8 mouse cellular contexts compared by ENCODE assay signal in the genomic region with DNA sequence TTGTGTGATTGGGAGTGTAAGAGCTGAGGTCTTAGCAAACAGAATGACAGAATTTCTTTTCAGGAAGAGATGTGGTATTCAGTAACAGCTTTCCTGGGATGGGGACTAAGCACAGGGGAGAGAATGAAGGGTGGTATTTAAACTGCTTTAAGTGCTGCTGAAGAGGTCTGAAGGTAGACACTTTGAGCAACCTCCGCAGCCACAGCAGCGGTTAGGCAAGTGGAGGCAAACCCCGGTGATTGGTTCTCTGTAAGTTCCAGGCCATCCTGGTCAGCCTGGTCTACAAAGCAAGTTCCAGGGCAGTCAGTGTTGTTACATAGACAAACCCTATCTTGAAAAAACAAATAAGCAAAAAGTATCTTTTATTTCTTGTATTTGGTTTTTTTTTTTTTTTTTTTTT. TPM values are rescaled to one million over a fixed set of nuclear protein-coding genes. Genes with fewer than 3 reads are reported as not detected.
A peak's percentile ranks its signal among the peaks of the same experiment; 100 is the strongest.
DNase-seq lines count a peak whose midpoint lies in the region; ATAC-seq lines count a peak whose summit lies in the region.

No protein-coding gene starts in this region.

- no peaks in the 10 kb centered on the region for H3K27me3 ChIP-seq in kidney, embryonic 14.5 days (ENCODE audit: control insufficient read depth, insufficient read depth, low read length)
- no peaks in the 10 kb centered on the region for H3K27me3 ChIP-seq in embryonic facial prominence, embryonic 10.5 days (replicated peaks; ENCODE audit: low read depth, poor library complexity, severe bottlenecking)
- H3K27me3 ChIP-seq in limb, embryonic 10.5 days (ENCODE audit: low read depth, poor library complexity, severe bottlenecking) = no peaks in the 10 kb centered on the region
- no peaks in the 10 kb centered on the region for H3K27me3 ChIP-seq in midbrain, embryonic 16.5 days (ENCODE audit: control insufficient read depth, insufficient read depth, low read depth, low read length)

- peak overlapping the region; percentile 93 for H3K4me2 ChIP-seq in kidney, embryonic 14.5 days (replicated peaks; ENCODE audit: low read depth, low read length)
- peak overlapping the region; percentile 93 for H3K4me2 ChIP-seq in midbrain, embryonic 16.5 days (ENCODE audit: low read length)

- peaks cover 50% of the 10 kb centered on the region for H3K4me1 ChIP-seq in kidney, embryonic 14.5 days (ENCODE audit: control insufficient read depth, insufficient read depth, low read length)
- peaks cover 64% of the 10 kb centered on the region for H3K4me1 ChIP-seq in embryonic facial prominence, embryonic 10.5 days
- H3K4me1 ChIP-seq in limb, embryonic 10.5 days = peaks cover 50% of the 10 kb centered on the region
- H3K4me1 ChIP-seq in midbrain, embryonic 16.5 days (ENCODE audit: control insufficient read depth, insufficient read depth, low read length) = peaks cover 19% of the 10 kb centered on the region

- no peak for DNase-seq in kidney, adult 18-20 months
- no peak for DNase-seq in embryonic facial prominence, embryonic 10.5 days (ENCODE audit: low spot score)
- no peak for DNase-seq in limb, embryonic 10.5 days (ENCODE audit: low spot score)
- DNase-seq in adrenal gland, postnatal 10 days = no peak
- DNase-seq in urinary bladder, adult 18-20 months (ENCODE audit: low spot score in 2 of 2) = no peak

- no peaks in the 10 kb centered on the region for H3K9me3 ChIP-seq in kidney, embryonic 14.5 days (ENCODE audit: control insufficient read depth, low read length)
- no peaks in the 10 kb centered on the region for H3K9me3 ChIP-seq in embryonic facial prominence, embryonic 10.5 days
- H3K9me3 ChIP-seq in limb, embryonic 10.5 days (replicated peaks) = no peaks in the 10 kb centered on the region
- H3K9me3 ChIP-seq in midbrain, embryonic 16.5 days (replicated peaks; ENCODE audit: control insufficient read depth, low read length, poor library complexity, severe bottlenecking) = no peaks in the 10 kb centered on the region

- H3K36me3 ChIP-seq in kidney, embryonic 14.5 days (ENCODE audit: control insufficient read depth, insufficient read depth, low read length) = peaks cover 35% of the 10 kb centered on the region
- H3K36me3 ChIP-seq in embryonic facial prominence, embryonic 10.5 days (replicated peaks) = peaks cover 40% of the 10 kb centered on the region
- H3K36me3 ChIP-seq in limb, embryonic 10.5 days = peaks cover 46% of the 10 kb centered on the region
- H3K36me3 ChIP-seq in midbrain, embryonic 16.5 days (ENCODE audit: control insufficient read depth, insufficient read depth, low read length) = peaks cover under 1% of the 10 kb centered on the region; the same call in 1 of the 2 replicates

- WGBS in kidney, embryonic 14.5 days = 8% methylated on average over 3 of the region's 3 CpGs
- WGBS in embryonic facial prominence, embryonic 10.5 days = 23% methylated on average over 3 of the region's 3 CpGs
- WGBS in limb, embryonic 10.5 days = 22% methylated on average over 3 of the region's 3 CpGs
- WGBS in midbrain, embryonic 16.5 days = 31% methylated on average over 3 of the region's 3 CpGs

- H3K4me3 ChIP-seq in kidney, embryonic 14.5 days (ENCODE audit: low read length) = peak overlapping the region; percentile 80
- peak overlapping the region; percentile 76 for H3K4me3 ChIP-seq in embryonic facial prominence, embryonic 10.5 days
- H3K4me3 ChIP-seq in limb, embryonic 10.5 days = peak overlapping the region; percentile 73
- peak overlapping the region; percentile 63; the same call in 1 of the 2 replicates for H3K4me3 ChIP-seq in midbrain, embryonic 16.5 days (ENCODE audit: low read depth, low read length)

- no peak for ATAC-seq in kidney, embryonic 14.5 days (ENCODE audit: low FRiP score, low TSS enrichment)
- no peak for ATAC-seq in midbrain, embryonic 16.5 days
- ATAC-seq in erythroid progenitor cell, adult 5-6 weeks (replicated peaks; ENCODE audit: low FRiP score, poor library complexity, severe bottlenecking) = no peak

- H3K27ac ChIP-seq in kidney, embryonic 14.5 days (ENCODE audit: low read depth, low read length) = peak overlapping the region; percentile 99
- H3K27ac ChIP-seq in embryonic facial prominence, embryonic 10.5 days (replicated peaks) = peak overlapping the region; percentile 92
- peak overlapping the region; percentile 88 for H3K27ac ChIP-seq in limb, embryonic 10.5 days
- H3K27ac ChIP-seq in midbrain, embryonic 16.5 days (ENCODE audit: low read length) = peak overlapping the region; percentile 30; the same call in 1 of the 2 replicates

- H3K9ac ChIP-seq in kidney, embryonic 14.5 days (ENCODE audit: low read depth, low read length) = peak overlapping the region; percentile 69
- H3K9ac ChIP-seq in midbrain, embryonic 16.5 days (ENCODE audit: low read depth, low read length) = peak overlapping the region; percentile 8; the same call in 1 of the 2 replicates

RNA-seq across cellular contexts. Expression of a gene that starts 1.7 kb away (rescaled TPM):
- polyA plus RNA-seq in kidney, embryonic 14.5 days (2014; fragmentation: Nextera tagmentation; extraction: Ambion mirVana) = 42.8 and 64.0 TPM in 2 replicates
- 82.0 and 82.1 TPM in 2 replicates for polyA plus RNA-seq in embryonic facial prominence, embryonic 10.5 days (2016; fragmentation: Nextera tagmentation; extraction: Ambion mirVana)
- polyA plus RNA-seq in limb, embryonic 10.5 days (2016; fragmentation: Nextera tagmentation; extraction: Ambion mirVana) = 82.6 and 96.2 TPM in 2 replicates
- polyA plus RNA-seq in midbrain, embryonic 16.5 days (2015; fragmentation: Nextera tagmentation; extraction: Ambion mirVana) = 13.2 and 14.9 TPM in 2 replicates
- 100 to 1,000 TPM in 1 of 2 experiments, 10 to 100 TPM in 1; 94.4 to 108 TPM for total RNA-seq in adrenal gland, postnatal 10 days (2021)
- total RNA-seq in erythroid progenitor cell, adult 5-6 weeks (2015; ENCODE audit: low replicate concordance) = 77.1 and 79.3 TPM in 2 replicates
- total RNA-seq in erythroid progenitor cell, adult 5-6 weeks (2017; ENCODE audit: low replicate concordance) = 49.7 and 59.3 TPM in 2 replicates

RNA-seq across cellular contexts. Expression of a gene that starts 1.8 kb away (rescaled TPM):
- polyA plus RNA-seq in kidney, embryonic 14.5 days (2014; fragmentation: Nextera tagmentation; extraction: Ambion mirVana) = 632 and 773 TPM in 2 replicates
- 786 and 805 TPM in 2 replicates for polyA plus RNA-seq in embryonic facial prominence, embryonic 10.5 days (2016; fragmentation: Nextera tagmentation; extraction: Ambion mirVana)
- polyA plus RNA-seq in limb, embryonic 10.5 days (2016; fragmentation: Nextera tagmentation; extraction: Ambion mirVana) = 898 and 922 TPM in 2 replicates
- 77.1 and 86.2 TPM in 2 replicates for polyA plus RNA-seq in midbrain, embryonic 16.5 days (2015; fragmentation: Nextera tagmentation; extraction: Ambion mirVana)
- total RNA-seq in adrenal gland, postnatal 10 days (2021) = 10 to 100 TPM; 39.8 to 43.2 TPM
- total RNA-seq in erythroid progenitor cell, adult 5-6 weeks (2015; ENCODE audit: low replicate concordance) = 245 and 268 TPM in 2 replicates
- 102 and 103 TPM in 2 replicates for total RNA-seq in erythroid progenitor cell, adult 5-6 weeks (2017; ENCODE audit: low replicate concordance)

RNA-seq across cellular contexts. Expression of a gene that starts 8.3 kb away (rescaled TPM):
- polyA plus RNA-seq in kidney, embryonic 14.5 days (2014; fragmentation: Nextera tagmentation; extraction: Ambion mirVana) = 19.6 and 24.9 TPM in 2 replicates
- polyA plus RNA-seq in embryonic facial prominence, embryonic 10.5 days (2016; fragmentation: Nextera tagmentation; extraction: Ambion mirVana) = 25.3 and 28.2 TPM in 2 replicates
- 22.2 and 26.1 TPM in 2 replicates for polyA plus RNA-seq in limb, embryonic 10.5 days (2016; fragmentation: Nextera tagmentation; extraction: Ambion mirVana)
- polyA plus RNA-seq in midbrain, embryonic 16.5 days (2015; fragmentation: Nextera tagmentation; extraction: Ambion mirVana) = 35.4 and 39.1 TPM in 2 replicates
- 10 to 100 TPM; 49.4 to 54.6 TPM for total RNA-seq in adrenal gland, postnatal 10 days (2021)
- 1.1 and 5.4 TPM in 2 replicates for total RNA-seq in erythroid progenitor cell, adult 5-6 weeks (2015; ENCODE audit: low replicate concordance)
- total RNA-seq in erythroid progenitor cell, adult 5-6 weeks (2017; ENCODE audit: low replicate concordance) = 0.68 and 1.3 TPM in 2 replicates

RNA-seq across cellular contexts. Expression of a gene that starts 10.0 kb away (rescaled TPM):
- 45.7 and 53.0 TPM in 2 replicates for polyA plus RNA-seq in kidney, embryonic 14.5 days (2014; fragmentation: Nextera tagmentation; extraction: Ambion mirVana)
- 47.4 and 48.9 TPM in 2 replicates for polyA plus RNA-seq in embryonic facial prominence, embryonic 10.5 days (2016; fragmentation: Nextera tagmentation; extraction: Ambion mirVana)
- 50.7 and 53.5 TPM in 2 replicates for polyA plus RNA-seq in limb, embryonic 10.5 days (2016; fragmentation: Nextera tagmentation; extraction: Ambion mirVana)
- polyA plus RNA-seq in midbrain, embryonic 16.5 days (2015; fragmentation: Nextera tagmentation; extraction: Ambion mirVana) = 47.6 and 48.7 TPM in 2 replicates
- 10 to 100 TPM; 34.2 to 36.9 TPM for total RNA-seq in adrenal gland, postnatal 10 days (2021)
- total RNA-seq in erythroid progenitor cell, adult 5-6 weeks (2015; ENCODE audit: low replicate concordance) = 10.9 and 19.1 TPM in 2 replicates
- total RNA-seq in erythroid progenitor cell, adult 5-6 weeks (2017; ENCODE audit: low replicate concordance) = 7.1 and 12.1 TPM in 2 replicates

RNA-seq across cellular contexts. Expression of a gene that starts 16.5 kb away (rescaled TPM):
- 15.5 and 19.4 TPM in 2 replicates for polyA plus RNA-seq in kidney, embryonic 14.5 days (2014; fragmentation: Nextera tagmentation; extraction: Ambion mirVana)
- polyA plus RNA-seq in embryonic facial prominence, embryonic 10.5 days (2016; fragmentation: Nextera tagmentation; extraction: Ambion mirVana) = 17.5 and 20.1 TPM in 2 replicates
- polyA plus RNA-seq in limb, embryonic 10.5 days (2016; fragmentation: Nextera tagmentation; extraction: Ambion mirVana) = 13.0 and 19.2 TPM in 2 replicates
- 14.4 and 18.5 TPM in 2 replicates for polyA plus RNA-seq in midbrain, embryonic 16.5 days (2015; fragmentation: Nextera tagmentation; extraction: Ambion mirVana)
- 10 to 100 TPM; 46.0 to 62.1 TPM for total RNA-seq in adrenal gland, postnatal 10 days (2021)
- total RNA-seq in erythroid progenitor cell, adult 5-6 weeks (2015; ENCODE audit: low replicate concordance) = 1.8 and 2.1 TPM in 2 replicates
- 2.7 and 4.1 TPM in 2 replicates for total RNA-seq in erythroid progenitor cell, adult 5-6 weeks (2017; ENCODE audit: low replicate concordance)

Comparison
In these comparisons a context has a peak if more than half of its experiments do, and no peak if none do; other contexts are left out.
1. H3K27ac ChIP-seq: peak in every context shown above with its lines; median percentile 99 in kidney, embryonic 14.5 days; 92 in embryonic facial prominence, embryonic 10.5 days; 88 in limb, embryonic 10.5 days; 30 in midbrain, embryonic 16.5 days.